Mouse (Mus musculus) frontal cortex, postnatal 10 days (tissue): ENCODE results near the gene Tmco4.
A peak's percentile ranks its signal among the peaks of the same experiment; 100 is the strongest.

ENCODE experiments used
- DNase-seq, 2 experiments: peaks; one replicate each; pipeline ENCODE4 v3.0.0; 2022; ENCODE audit warnings: low spot score in 2 of 2, mixed read lengths in 1 of 2

Gene Tmco4

GRCm38 (mm10) chr4:138972827-138973718 is at the start of gene Tmco4:
TSS of gene Tmco4 (plus strand) at chr4:138972888.
- peak in 1 of 2 experiments; percentile 33 for DNase-seq

- no peak for DNase-seq
Measured at GRCm38 (mm10) chr4:138925561-138925960, 47.1 kb upstream of the Tmco4 start.

GRCm38 (mm10) chr4:138933862-138934261 is 38.8 kb upstream of the Tmco4 start:
- DNase-seq, result no peak

- no peak for DNase-seq
Measured at GRCm38 (mm10) chr4:138934456-138935145, 38.1 kb upstream of the Tmco4 start.

GRCm38 (mm10) chr4:138938495-138939269 is 34.0 kb upstream of the Tmco4 start:
- no peak for DNase-seq

GRCm38 (mm10) chr4:138939481-138939880 is 33.2 kb upstream of the Tmco4 start:
- no peak for DNase-seq

GRCm38 (mm10) chr4:138941401-138941800 is 31.3 kb upstream of the Tmco4 start:
- DNase-seq, result no peak

- DNase-seq, result no peak
Measured at GRCm38 (mm10) chr4:138941966-138942365, 30.7 kb upstream of the Tmco4 start.

GRCm38 (mm10) chr4:138943730-138944129 is 29.0 kb upstream of the Tmco4 start:
- peak; percentile 25 to 58 for DNase-seq

- no peak for DNase-seq
Measured at GRCm38 (mm10) chr4:138948257-138948656, 24.4 kb upstream of the Tmco4 start.

- DNase-seq, result no peak
Measured at GRCm38 (mm10) chr4:138958612-138959011, 14.1 kb upstream of the Tmco4 start.

GRCm38 (mm10) chr4:138959120-138959519 is 13.6 kb upstream of the Tmco4 start:
- DNase-seq, result no peak

GRCm38 (mm10) chr4:138959926-138960325 is 12.8 kb upstream of the Tmco4 start:
- DNase-seq, result no peak

- DNase-seq, result no peak
Measured at GRCm38 (mm10) chr4:138962719-138963118, 10.0 kb upstream of the Tmco4 start.

GRCm38 (mm10) chr4:138965871-138966270 is 6.8 kb upstream of the Tmco4 start:
- DNase-seq, result no peak

- DNase-seq, result no peak
Measured at GRCm38 (mm10) chr4:138966866-138967265, 5.8 kb upstream of the Tmco4 start, which contains the start of gene Rnf186. TSS of gene Rnf186 (plus strand) at chr4:138967112.

GRCm38 (mm10) chr4:138967485-138967884 is 5.2 kb upstream of the Tmco4 start:
- DNase-seq, result no peak

- no peak for DNase-seq
Measured at GRCm38 (mm10) chr4:138968772-138969556, 3.7 kb upstream of the Tmco4 start.

GRCm38 (mm10) chr4:138969736-138970135 is 3.0 kb upstream of the Tmco4 start:
- no peak for DNase-seq

GRCm38 (mm10) chr4:138971371-138971770 is 1.3 kb upstream of the Tmco4 start:
- DNase-seq, result no peak

- DNase-seq, result peak in 1 of 2 experiments; percentile 25
Measured at GRCm38 (mm10) chr4:138972139-138972826, 405 bp upstream of the Tmco4 start.
